Mouse (Mus musculus) megakaryocyte, embryonic 14.5 days (primary cell): ENCODE data around the gene Otulin.

Experiments
- FLI1 ChIP-seq: IDR thresholded peaks from 2 replicates; pipeline ENCODE4 v1.6.1; 2012; ENCODE audit warnings: low read length, inconsistent platforms, mixed read lengths
- GATA1 ChIP-seq: IDR thresholded peaks from 3 replicates; pipeline ENCODE4 v1.6.1; 2012; ENCODE audit warnings: mixed read lengths, low read length, inconsistent platforms, borderline replicate concordance

GRCm38 (mm10) chr15:27535681-27536080 is 94.8 kb downstream of the Otulin start:
- no peak for TF ChIP-seq GATA1
- no peak for TF ChIP-seq FLI1
